Mouse (Mus musculus): Measurements from ENCODE around the gene Gm10642. TPM values are rescaled to one million over a fixed set of nuclear protein-coding genes. Genes with fewer than 3 reads are reported as not detected.

Gene Gm10642
- polyA plus RNA-seq (2017; shearing (Covaris generic)): not detected

GRCm38 (mm10) chr9:70656130-70657007 lies at the start of gene Gm10642:
TSS of gene Gm10642 (plus strand) at chr9:70656251.

GRCm38 (mm10) chr9:70657013-70657967 lies 1.2 kb downstream of the Gm10642 start, which contains the start of gene Mindy2:
TSS of gene Mindy2 (minus strand) at chr9:70657174.

GRCm38 (mm10) chr9:70678682-70679131 lies 22.7 kb downstream of the Gm10642 start, which contains the start of gene Adam10:
TSS of gene Adam10 (plus strand) at chr9:70678997.

Other genes with a start within 250 kb of the Gm10642 start
- 23.3 TPM for gene Ccnb2, start 234.7 kb upstream of the Gm10642 start, polyA plus RNA-seq (2017; shearing (Covaris generic))
- gene Rnf111, start 152.5 kb upstream of the Gm10642 start, polyA plus RNA-seq (2017; shearing (Covaris generic)): 21.0 TPM
- gene Sltm, start 113.5 kb upstream of the Gm10642 start, polyA plus RNA-seq (2017; shearing (Covaris generic)): 85.6 TPM
- gene Mindy2, start 923 bp downstream of the Gm10642 start, polyA plus RNA-seq (2017; shearing (Covaris generic)): 7.9 TPM
- gene Adam10, start 22.7 kb downstream of the Gm10642 start, polyA plus RNA-seq (2017; shearing (Covaris generic)): 113 TPM

All from activated CD4-positive, CD25-positive, alpha-beta regulatory T cell, adult 9 weeks (primary cell).